Mouse (Mus musculus) heart, postnatal 25 days (tissue): ENCODE data around the gene Phf21b. TPM values are rescaled to one million over a fixed set of nuclear protein-coding genes. Genes with fewer than 3 reads are reported as not detected.

ENCODE experiments used
- DNase-seq: peaks from one replicate; pipeline ENCODE4 v3.0.0; 2022; ENCODE audit warnings: low spot score
- intact Hi-C: fragments of 180-260 bp; cut with DNase I; formaldehyde crosslinking; loops from one replicate; pipeline ENCODE4 v1.15.1; 2025
- total RNA-seq, 2 experiments: library from RNA; stranded (reverse); gene quantifications; 2 replicates each; pipeline ENCODE4 v1.2.3; 2021

Phf21b gene
- total RNA-seq, 2 experiments from 2014 or later: 1.7 to 2.4 TPM

- no peak for DNase-seq
- intact Hi-C loops: no loop called here
Measured at GRCm38 (mm10) chr15:84736346-84736993, 119.4 kb downstream of the Phf21b start.

Other genes starting within 250 kb of the Phf21b start
- gene Prr5, start 186.4 kb downstream of the Phf21b start, total RNA-seq: 1 to 10 TPM; 3.1 to 3.4 TPM
- 1 to 10 TPM in 1 of 2 experiments, under 1 TPM in 1; 0.55 to 1.1 TPM for gene Arhgap8, start 136.0 kb downstream of the Phf21b start, total RNA-seq
- under 1 TPM; 0.22 to 0.23 TPM for gene Gm29666, start 64.0 kb upstream of the Phf21b start, total RNA-seq
- 10 to 100 TPM; 14.6 to 17.5 TPM for gene Nup50, start 67.4 kb upstream of the Phf21b start, total RNA-seq
- gene 5031439G07Rik, start 132.5 kb upstream of the Phf21b start, total RNA-seq: 10 to 100 TPM; 20.5 to 21.3 TPM
- gene Upk3a, start 161.1 kb upstream of the Phf21b start, total RNA-seq: not detected
- gene Fam118a, start 172.9 kb upstream of the Phf21b start, total RNA-seq: 1 to 10 TPM; 5.8 to 6.4 TPM